Mouse (Mus musculus): ENCODE measurements around the gene Vamp2. TPM values are rescaled to one million over a fixed set of nuclear protein-coding genes. Genes with fewer than 3 reads are reported as not detected.

Gene Vamp2
- polyA plus RNA-seq, 1 experiment from 2014 or later, result 124 TPM

DNA sequence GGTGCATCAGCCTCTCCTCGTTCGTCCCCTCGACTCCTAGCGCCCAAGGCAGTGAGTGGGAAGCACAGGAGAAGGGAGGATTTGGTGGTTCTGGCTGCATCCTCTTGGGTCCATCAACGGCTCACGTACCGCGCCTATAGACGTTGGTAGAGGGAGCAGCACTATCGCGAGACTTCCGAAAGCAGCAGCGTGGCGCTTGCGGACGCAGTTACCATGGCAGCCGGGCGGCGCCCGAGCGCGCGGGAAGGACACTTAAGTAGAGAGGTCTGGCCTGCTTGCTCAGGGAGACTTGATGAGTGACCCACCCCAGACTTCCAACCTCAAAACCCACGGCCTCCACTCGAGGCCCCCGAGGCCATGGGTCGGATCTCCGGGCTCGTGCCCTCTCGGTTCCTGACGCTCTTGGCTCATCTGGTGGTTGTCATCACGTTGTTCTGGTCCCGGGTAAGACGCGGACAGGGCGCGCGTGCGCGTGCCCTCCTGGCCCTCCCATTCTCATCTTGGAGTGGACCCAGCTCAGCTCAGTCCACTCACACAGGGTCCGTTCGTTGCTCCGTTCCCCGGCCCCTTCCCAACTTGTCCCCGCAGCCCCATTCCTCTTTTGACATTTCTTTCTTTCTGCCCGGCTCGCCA is 17.6 kb upstream of the Vamp2 start, which contains the start of gene Tmem107:
Gene Tmem107, plus strand, starts transcription at position 217 of the 633 bp plus-strand sequence.
- peak; percentile 98 for DNase-seq (ENCODE audit: low spot score)
- peak within 1 kb of the TSS; percentile 75 for H3K27ac ChIP-seq (ENCODE audit: low read depth, low read length)
- H3K9ac ChIP-seq (ENCODE audit: low read length), result peak within 1 kb of the TSS; percentile 80
- H3K4me2 ChIP-seq (ENCODE audit: low read length), result peak within 1 kb of the TSS; percentile 77
- peak; percentile 88 for ATAC-seq
- H3K4me3 ChIP-seq (ENCODE audit: low read depth, low read length), result peak within 1 kb of the TSS; percentile 48
- peaks cover 13% of the 10 kb centered on the region; the same call in 1 of the 2 replicates for H3K4me1 ChIP-seq (ENCODE audit: control insufficient read depth, insufficient read depth, low read length)
- under 1% methylated on average over 40 of the region's 47 CpGs for WGBS
- no peaks in the 10 kb centered on the region for H3K27me3 ChIP-seq (replicated peaks; ENCODE audit: control insufficient read depth, insufficient read depth, low read length)
- no peaks in the 10 kb centered on the region for H3K9me3 ChIP-seq (replicated peaks; ENCODE audit: control insufficient read depth, low read length)
- H3K36me3 ChIP-seq (ENCODE audit: control insufficient read depth, insufficient read depth, low read length), result no peaks in the 10 kb centered on the region

- ATAC-seq, result no peak
- H3K4me1 ChIP-seq (ENCODE audit: control insufficient read depth, insufficient read depth, low read length), result peaks cover 10% of the 10 kb centered on the region; the same call in 1 of the 2 replicates
- WGBS, result 22% methylated on average over 9 of the region's 9 CpGs
- H3K36me3 ChIP-seq (ENCODE audit: control insufficient read depth, insufficient read depth, low read length), result no peaks in the 10 kb centered on the region
- DNase-seq (ENCODE audit: low spot score), result no peak
- peak overlapping the region; percentile 48 for H3K4me3 ChIP-seq (ENCODE audit: low read depth, low read length)
- peak overlapping the region; percentile 80 for H3K9ac ChIP-seq (ENCODE audit: low read length)
- no peaks in the 10 kb centered on the region for H3K27me3 ChIP-seq (replicated peaks; ENCODE audit: control insufficient read depth, insufficient read depth, low read length)
- peak overlapping the region; percentile 77 for H3K4me2 ChIP-seq (ENCODE audit: low read length)
- H3K9me3 ChIP-seq (replicated peaks; ENCODE audit: control insufficient read depth, low read length), result no peaks in the 10 kb centered on the region
- peak overlapping the region; percentile 75; the same call in 1 of the 2 replicates for H3K27ac ChIP-seq (ENCODE audit: low read depth, low read length)
Observed at GRCm38 (mm10) chr11:69071262-69071661, 17.0 kb upstream of the Vamp2 start.

DNA sequence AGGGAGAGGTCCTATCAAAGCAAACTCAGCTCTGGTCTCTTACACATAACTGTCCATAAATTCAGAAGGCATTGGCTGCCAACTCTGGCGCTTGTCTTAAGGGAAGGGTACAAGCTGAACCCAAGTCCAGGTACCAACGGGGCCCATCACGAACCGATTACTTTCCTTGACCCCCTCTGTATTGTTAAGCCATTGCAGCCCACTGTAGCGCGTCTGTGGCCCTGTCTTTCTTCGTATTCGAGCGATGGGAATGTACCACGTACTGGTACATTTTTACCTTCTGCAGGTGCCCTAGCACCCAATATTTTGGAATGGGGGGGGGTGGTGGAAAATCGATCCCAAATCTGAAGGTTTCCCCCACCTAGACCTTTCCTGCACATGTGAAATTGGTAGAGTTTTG is 16.1 kb upstream of the Vamp2 start:
- no peaks in the 10 kb centered on the region for H3K9me3 ChIP-seq (replicated peaks; ENCODE audit: control insufficient read depth, low read length)
- peaks cover 6% of the 10 kb centered on the region; the same call in 1 of the 2 replicates for H3K4me1 ChIP-seq (ENCODE audit: control insufficient read depth, insufficient read depth, low read length)
- 79% methylated on average over 11 of the region's 11 CpGs for WGBS
- H3K9ac ChIP-seq (ENCODE audit: low read length), result peak overlapping the region; percentile 69
- no peaks in the 10 kb centered on the region for H3K27me3 ChIP-seq (replicated peaks; ENCODE audit: control insufficient read depth, insufficient read depth, low read length)
- H3K36me3 ChIP-seq (ENCODE audit: control insufficient read depth, insufficient read depth, low read length), result no peaks in the 10 kb centered on the region
- peak overlapping the region; percentile 93 for H3K27ac ChIP-seq (ENCODE audit: low read depth, low read length)
- peak overlapping the region; percentile 29 for H3K4me3 ChIP-seq (ENCODE audit: low read depth, low read length)
- no peak for DNase-seq (ENCODE audit: low spot score)
- ATAC-seq, result no peak
- H3K4me2 ChIP-seq (ENCODE audit: low read length), result peak overlapping the region; percentile 77

- H3K27me3 ChIP-seq (replicated peaks; ENCODE audit: control insufficient read depth, insufficient read depth, low read length), result no peaks in the 10 kb centered on the region
- H3K27ac ChIP-seq (ENCODE audit: low read depth, low read length), result peak overlapping the region; percentile 93
- H3K9ac ChIP-seq (ENCODE audit: low read length), result peak overlapping the region; percentile 69
- 9% methylated on average over 9 of the region's 9 CpGs for WGBS
- H3K9me3 ChIP-seq (replicated peaks; ENCODE audit: control insufficient read depth, low read length), result no peaks in the 10 kb centered on the region
- H3K4me1 ChIP-seq (ENCODE audit: control insufficient read depth, insufficient read depth, low read length), result peaks cover 6% of the 10 kb centered on the region; the same call in 1 of the 2 replicates
- no peaks in the 10 kb centered on the region for H3K36me3 ChIP-seq (ENCODE audit: control insufficient read depth, insufficient read depth, low read length)
- ATAC-seq (no peak), DNase-seq (ENCODE audit: low spot score) (no peak)
- H3K4me2 ChIP-seq (ENCODE audit: low read length), result peak overlapping the region; percentile 77
- H3K4me3 ChIP-seq (ENCODE audit: low read depth, low read length), result peak overlapping the region; percentile 29
Observed at GRCm38 (mm10) chr11:69072666-69073064, 15.6 kb upstream of the Vamp2 start.

DNA sequence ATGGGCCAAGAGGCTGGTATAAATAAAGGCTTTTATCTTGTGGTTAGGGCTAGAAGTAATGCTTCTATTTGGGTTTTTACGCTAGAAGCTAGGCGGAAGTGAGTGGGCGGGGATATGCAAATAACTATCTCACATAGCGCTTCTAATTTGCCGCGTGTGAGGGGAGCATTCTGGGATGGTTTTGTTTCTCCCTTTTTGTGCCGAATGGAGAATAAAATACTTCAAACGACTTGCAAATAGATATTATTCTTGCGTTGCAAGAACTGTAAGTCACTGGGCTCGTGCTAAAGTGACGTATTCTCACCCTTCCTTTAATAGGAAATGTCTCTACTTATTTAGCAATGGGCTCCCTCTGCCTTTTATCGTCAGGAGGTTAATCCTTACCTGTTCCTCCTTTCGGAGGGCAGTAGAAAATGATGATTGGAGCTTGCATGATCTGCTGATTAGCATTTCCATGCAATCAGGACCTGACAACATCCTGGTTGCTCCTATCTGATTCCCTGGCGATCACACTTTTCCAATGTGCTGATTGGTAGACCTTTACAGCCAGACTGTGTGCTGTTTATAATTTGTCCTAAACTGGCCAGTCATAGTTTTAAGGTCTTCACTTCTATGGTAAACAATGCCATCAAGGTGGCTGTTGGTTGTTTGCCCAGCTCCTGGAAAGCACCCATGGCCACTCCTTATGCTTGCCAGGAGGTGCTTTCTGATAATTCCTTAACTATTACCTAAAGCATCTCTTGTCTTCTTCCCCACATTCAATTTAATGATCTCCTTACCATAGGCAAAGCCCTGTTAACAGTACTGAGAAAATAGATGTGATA is 15.0 kb upstream of the Vamp2 start:
- Histone ChIP-seq H3K4me3 (ENCODE audit: low read depth, low read length) (peak overlapping the region; percentile 29), H3K4me1 (ENCODE audit: control insufficient read depth, insufficient read depth, low read length) (peaks cover 6% of the 10 kb centered on the region; the same call in 1 of the 2 replicates), H3K9ac (ENCODE audit: low read length) (peak overlapping the region; percentile 69), H3K27me3 (replicated peaks; ENCODE audit: control insufficient read depth, insufficient read depth, low read length) (no peaks in the 10 kb centered on the region), H3K4me2 (ENCODE audit: low read length) (peak overlapping the region; percentile 77), H3K9me3 (replicated peaks; ENCODE audit: control insufficient read depth, low read length) (no peaks in the 10 kb centered on the region), H3K27ac (ENCODE audit: low read depth, low read length) (peak overlapping the region; percentile 93), H3K36me3 (ENCODE audit: control insufficient read depth, insufficient read depth, low read length) (no peaks in the 10 kb centered on the region)
- ATAC-seq (peak; percentile 79), DNase-seq (ENCODE audit: low spot score) (peak; percentile 97)
- WGBS, result under 1% methylated on average over 14 of the region's 14 CpGs

- DNase-seq (ENCODE audit: low spot score), result no peak
Observed at GRCm38 (mm10) chr11:69073951-69074775, 14.1 kb upstream of the Vamp2 start.

GRCm38 (mm10) chr11:69074776-69075069 is 13.6 kb upstream of the Vamp2 start:
- Histone ChIP-seq H3K4me1 (ENCODE audit: control insufficient read depth, insufficient read depth, low read length) (peaks cover 6% of the 10 kb centered on the region; the same call in 1 of the 2 replicates), H3K9ac (ENCODE audit: low read length) (no peak overlapping the region), H3K9me3 (replicated peaks; ENCODE audit: control insufficient read depth, low read length) (no peaks in the 10 kb centered on the region), H3K36me3 (ENCODE audit: control insufficient read depth, insufficient read depth, low read length) (no peaks in the 10 kb centered on the region), H3K27me3 (replicated peaks; ENCODE audit: control insufficient read depth, insufficient read depth, low read length) (no peaks in the 10 kb centered on the region), H3K27ac (ENCODE audit: low read depth, low read length) (no peak overlapping the region), H3K4me3 (ENCODE audit: low read depth, low read length) (no peak overlapping the region), H3K4me2 (ENCODE audit: low read length) (no peak overlapping the region)
- 47% methylated on average over 2 of the region's 2 CpGs for WGBS
- no peak for DNase-seq (ENCODE audit: low spot score)
- ATAC-seq, result no peak

More at GRCm38 (mm10) chr11:69073951-69074775, 14.1 kb upstream of the Vamp2 start:
- Histone ChIP-seq H3K4me2 (ENCODE audit: low read length) (no peak overlapping the region), H3K9ac (ENCODE audit: low read length) (no peak overlapping the region), H3K9me3 (replicated peaks; ENCODE audit: control insufficient read depth, low read length) (no peaks in the 10 kb centered on the region), H3K4me3 (ENCODE audit: low read depth, low read length) (no peak overlapping the region), H3K27me3 (replicated peaks; ENCODE audit: control insufficient read depth, insufficient read depth, low read length) (no peaks in the 10 kb centered on the region), H3K4me1 (ENCODE audit: control insufficient read depth, insufficient read depth, low read length) (peaks cover 6% of the 10 kb centered on the region; the same call in 1 of the 2 replicates), H3K27ac (ENCODE audit: low read depth, low read length) (no peak overlapping the region), H3K36me3 (ENCODE audit: control insufficient read depth, insufficient read depth, low read length) (no peaks in the 10 kb centered on the region)
- 39% methylated on average over 6 of the region's 6 CpGs for WGBS
- ATAC-seq, result no peak

DNA sequence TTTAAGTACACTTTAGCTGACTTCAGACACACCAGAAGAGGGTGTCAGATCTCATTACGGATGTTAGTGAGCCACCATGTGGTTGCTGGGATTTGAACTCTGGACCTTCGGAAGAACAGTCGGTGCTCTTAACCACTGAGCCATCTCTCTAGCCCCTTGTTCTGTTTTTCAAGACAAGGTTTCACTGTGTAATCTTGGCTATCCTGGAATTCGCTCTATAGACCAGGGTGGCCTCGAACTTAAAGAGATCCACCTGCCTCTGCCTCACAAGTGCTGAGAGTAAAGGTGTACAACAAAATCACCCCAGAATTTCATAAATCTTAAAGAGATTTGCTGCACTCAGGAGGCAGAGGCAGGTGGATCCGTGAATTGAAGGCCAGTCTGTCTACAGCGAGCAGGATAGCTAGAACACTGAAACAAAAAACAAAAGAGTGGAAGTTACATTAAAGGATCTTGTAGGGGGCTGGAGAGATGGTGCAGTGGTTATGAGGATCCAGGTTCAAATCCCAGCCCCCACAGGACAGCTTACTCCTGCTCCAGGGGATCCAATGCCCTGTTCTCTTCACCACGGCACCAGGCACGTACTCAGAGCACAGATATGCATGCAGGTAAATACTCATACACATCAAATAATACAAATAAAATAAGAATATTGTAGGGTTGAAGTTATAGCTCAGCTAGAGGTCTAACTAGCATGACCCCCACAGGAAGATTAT is 12.4 kb upstream of the Vamp2 start:
- H3K4me2 ChIP-seq (ENCODE audit: low read length), result no peak overlapping the region
- H3K9me3 ChIP-seq (replicated peaks; ENCODE audit: control insufficient read depth, low read length), result no peaks in the 10 kb centered on the region
- no peak overlapping the region for H3K27ac ChIP-seq (ENCODE audit: low read depth, low read length)
- ATAC-seq, result no peak
- DNase-seq (ENCODE audit: low spot score), result no peak
- peaks cover 2% of the 10 kb centered on the region; the same call in 1 of the 2 replicates for H3K4me1 ChIP-seq (ENCODE audit: control insufficient read depth, insufficient read depth, low read length)
- H3K36me3 ChIP-seq (ENCODE audit: control insufficient read depth, insufficient read depth, low read length), result no peaks in the 10 kb centered on the region
- WGBS, result 45% methylated on average over 8 of the region's 9 CpGs
- no peak overlapping the region for H3K9ac ChIP-seq (ENCODE audit: low read length)
- H3K27me3 ChIP-seq (replicated peaks; ENCODE audit: control insufficient read depth, insufficient read depth, low read length), result no peaks in the 10 kb centered on the region
- no peak overlapping the region for H3K4me3 ChIP-seq (ENCODE audit: low read depth, low read length)

All from forebrain, embryonic 14.5 days (tissue).